ENCODE assay signal across 11 mouse cellular contexts in the genomic region with DNA sequence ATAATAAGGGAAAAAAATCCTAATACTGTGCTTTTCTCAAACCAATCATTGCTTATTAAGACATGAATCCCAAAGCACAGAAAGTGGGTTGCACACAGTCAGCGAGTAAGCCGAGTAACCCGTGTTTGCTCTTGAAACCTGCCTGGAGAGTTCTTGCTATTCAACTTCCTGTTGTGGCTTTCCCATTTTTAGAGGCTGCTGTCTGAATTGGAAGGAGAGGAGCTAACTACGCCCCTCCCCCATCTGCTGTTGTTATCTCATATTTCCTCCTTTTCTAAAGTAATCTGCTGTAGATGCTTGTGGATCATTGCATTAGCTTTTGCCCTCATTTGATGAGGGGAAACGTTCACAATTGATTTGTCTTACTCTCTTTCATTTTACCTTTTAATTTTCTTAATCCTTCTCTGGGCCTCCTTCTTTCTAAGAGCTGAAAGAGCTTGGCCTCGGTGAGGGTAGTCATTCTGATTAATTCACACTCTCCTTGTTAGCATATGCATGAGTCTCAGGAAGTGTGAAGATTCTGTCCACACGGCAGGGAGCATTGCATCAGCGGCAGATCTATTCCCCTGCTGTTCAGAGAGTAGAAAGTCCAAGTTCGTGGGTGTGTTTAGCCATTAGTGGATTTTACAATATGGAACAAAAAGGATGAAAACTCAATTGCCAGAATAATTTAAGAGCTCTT.
DNase-seq lines count a peak whose midpoint lies in the region; ATAC-seq lines count a peak whose summit lies in the region.
"Had no signal": no experiment of that assay in that cellular context is flagged by ENCODE, and none has a peak within 500 bp of the region (broad histone marks: within the 10 kb centered on the region; RNA-seq: fewer than 3 reads in every experiment).

No protein-coding gene starts in this region.

- no peaks in the 10 kb centered on the region for H3K27me3 ChIP-seq in embryonic facial prominence, embryonic 11.5 days (ENCODE audit: control insufficient read depth, insufficient read depth, low read length)
- no peaks in the 10 kb centered on the region for H3K27me3 ChIP-seq in embryonic facial prominence, embryonic 10.5 days (replicated peaks; ENCODE audit: low read depth, poor library complexity, severe bottlenecking)
- no peaks in the 10 kb centered on the region for H3K27me3 ChIP-seq in hindbrain, embryonic 16.5 days (replicated peaks; ENCODE audit: control insufficient read depth, insufficient read depth, low read length)
- H3K27me3 ChIP-seq in midbrain, embryonic 15.5 days (replicated peaks): no peaks in the 10 kb centered on the region
- H3K27me3 ChIP-seq: heart, embryonic 15.5 days; liver, embryonic 15.5 days had no signal

- peak; percentile 31 for DNase-seq in embryonic facial prominence, embryonic 11.5 days (ENCODE audit: low spot score)
- DNase-seq in embryonic facial prominence, embryonic 10.5 days (ENCODE audit: low spot score): no peak
- peak; percentile 47 for DNase-seq in embryo, embryonic 10 days (ENCODE audit: low spot score)
- no peak for DNase-seq in heart, adult 8-10 months (ENCODE audit: low spot score)
- no peak for DNase-seq in gastrocnemius, adult 8-10 months (ENCODE audit: low spot score in 2 of 2)
- DNase-seq in ovary, postnatal 14 days (ENCODE audit: low spot score): no peak
- DNase-seq: cerebellum, adult 9-11 months had no signal

- no peak overlapping the region for H3K9ac ChIP-seq in embryonic facial prominence, embryonic 11.5 days (replicated peaks; ENCODE audit: low read length)
- H3K9ac ChIP-seq in hindbrain, embryonic 16.5 days (ENCODE audit: low read depth, low read length): no peak overlapping the region
- no peak overlapping the region for H3K9ac ChIP-seq in midbrain, embryonic 15.5 days
- H3K9ac ChIP-seq: heart, embryonic 15.5 days; liver, embryonic 15.5 days had no signal

- no peaks in the 10 kb centered on the region for H3K36me3 ChIP-seq in embryonic facial prominence, embryonic 11.5 days (replicated peaks; ENCODE audit: control insufficient read depth, insufficient read depth, low read depth, low read length)
- H3K36me3 ChIP-seq in embryonic facial prominence, embryonic 10.5 days (replicated peaks): no peaks in the 10 kb centered on the region
- no peaks in the 10 kb centered on the region for H3K36me3 ChIP-seq in hindbrain, embryonic 16.5 days (ENCODE audit: control insufficient read depth, insufficient read depth, low read length)
- H3K36me3 ChIP-seq in midbrain, embryonic 15.5 days (replicated peaks): no peaks in the 10 kb centered on the region
- H3K36me3 ChIP-seq: heart, embryonic 15.5 days; liver, embryonic 15.5 days had no signal

- no peak overlapping the region for H3K27ac ChIP-seq in embryonic facial prominence, embryonic 11.5 days (replicated peaks; ENCODE audit: low read depth, low read length)
- H3K27ac ChIP-seq in embryonic facial prominence, embryonic 10.5 days (replicated peaks): no peak overlapping the region
- H3K27ac ChIP-seq in hindbrain, embryonic 16.5 days (ENCODE audit: low read depth, low read length): no peak overlapping the region
- H3K27ac ChIP-seq in midbrain, embryonic 15.5 days: no peak overlapping the region
- H3K27ac ChIP-seq: heart, embryonic 15.5 days; liver, embryonic 15.5 days had no signal

- 30% methylated on average over 9 of the region's 9 CpGs for WGBS in embryonic facial prominence, embryonic 11.5 days
- 37% methylated on average over 9 of the region's 9 CpGs for WGBS in embryonic facial prominence, embryonic 10.5 days
- WGBS in hindbrain, embryonic 16.5 days: 19% methylated on average over 9 of the region's 9 CpGs
- WGBS in midbrain, embryonic 15.5 days: 6% methylated on average over 9 of the region's 9 CpGs

- no peak overlapping the region for H3K4me2 ChIP-seq in embryonic facial prominence, embryonic 11.5 days (ENCODE audit: low read depth, low read length)
- no peak overlapping the region for H3K4me2 ChIP-seq in hindbrain, embryonic 16.5 days (ENCODE audit: low read length)
- H3K4me2 ChIP-seq in midbrain, embryonic 15.5 days: no peak overlapping the region
- H3K4me2 ChIP-seq: heart, embryonic 15.5 days; liver, embryonic 15.5 days had no signal

- H3K4me1 ChIP-seq in embryonic facial prominence, embryonic 11.5 days (ENCODE audit: control insufficient read depth, insufficient read depth, low read length): no peaks in the 10 kb centered on the region
- H3K4me1 ChIP-seq in embryonic facial prominence, embryonic 10.5 days: peaks cover 9% of the 10 kb centered on the region
- no peaks in the 10 kb centered on the region for H3K4me1 ChIP-seq in hindbrain, embryonic 16.5 days (ENCODE audit: control insufficient read depth, insufficient read depth, low read depth, low read length)
- peaks cover 8% of the 10 kb centered on the region for H3K4me1 ChIP-seq in midbrain, embryonic 15.5 days
- H3K4me1 ChIP-seq: heart, embryonic 15.5 days; liver, embryonic 15.5 days had no signal

- no peaks in the 10 kb centered on the region for H3K9me3 ChIP-seq in embryonic facial prominence, embryonic 11.5 days (replicated peaks; ENCODE audit: control insufficient read depth, low read length)
- no peaks in the 10 kb centered on the region for H3K9me3 ChIP-seq in embryonic facial prominence, embryonic 10.5 days
- H3K9me3 ChIP-seq in hindbrain, embryonic 16.5 days (ENCODE audit: control insufficient read depth, low read length): no peaks in the 10 kb centered on the region
- H3K9me3 ChIP-seq in midbrain, embryonic 15.5 days: no peaks in the 10 kb centered on the region
- H3K9me3 ChIP-seq: heart, embryonic 15.5 days; liver, embryonic 15.5 days had no signal

- ATAC-seq in embryonic facial prominence, embryonic 11.5 days (replicated peaks; ENCODE audit: insufficient number of reproducible peaks, low FRiP score, low TSS enrichment, low read depth): no peak
- peak; percentile 76 for ATAC-seq in hindbrain, embryonic 16.5 days
- peak; percentile 88 for ATAC-seq in midbrain, embryonic 15.5 days (replicated peaks)

- H3K4me3 ChIP-seq in embryonic facial prominence, embryonic 11.5 days (ENCODE audit: low read depth, low read length): no peak overlapping the region
- no peak overlapping the region for H3K4me3 ChIP-seq in embryonic facial prominence, embryonic 10.5 days
- H3K4me3 ChIP-seq in hindbrain, embryonic 16.5 days (ENCODE audit: low read length): no peak overlapping the region
- no peak overlapping the region for H3K4me3 ChIP-seq in midbrain, embryonic 15.5 days
- H3K4me3 ChIP-seq: heart, embryonic 15.5 days; liver, embryonic 15.5 days had no signal

Comparison
In these comparisons a context has a peak if more than half of its experiments do, and no peak if none do; other contexts are left out.
1. DNase-seq: peak in embryonic facial prominence, embryonic 11.5 days (single experiment) and embryo, embryonic 10 days (single experiment); none in embryonic facial prominence, embryonic 10.5 days (single experiment), heart, adult 8-10 months (single experiment), gastrocnemius, adult 8-10 months (0 of 2) and ovary, postnatal 14 days (single experiment).